Mouse (Mus musculus) neural tube, embryonic 12.5 days (tissue): ENCODE data around the gene Cfap100. TPM values are rescaled to one million over a fixed set of nuclear protein-coding genes. Genes with fewer than 3 reads are reported as not detected.

ENCODE experiments used
- ATAC-seq: fragments of 200-750 bp; cut with Nextera tagmentation; 2 replicates; pipeline ENCODE4 v1.8.0; 2017; ENCODE audit warnings: low read depth, mild to moderate bottlenecking, moderate TSS enrichment, moderate library complexity; ENCODE audit not compliant: low FRiP score
- H3K27ac ChIP-seq: fragments of 300-500 bp; sonication (generic); 2 replicates; pipeline ENCODE4 v1.5.1; 2016
- H3K27me3 ChIP-seq: fragments of 300-500 bp; sonication (generic); replicated peaks from 2 replicates; pipeline ENCODE4 v1.6.1; 2016; ENCODE audit warnings: mild to moderate bottlenecking
- H3K36me3 ChIP-seq: fragments of 300-500 bp; sonication (generic); 2 replicates; pipeline ENCODE4 v1.6.1; 2016; ENCODE audit warnings: mild to moderate bottlenecking
- H3K4me1 ChIP-seq: fragments of 300-500 bp; sonication (generic); 2 replicates; pipeline ENCODE4 v1.6.1; 2016
- H3K4me2 ChIP-seq: fragments of 300-500 bp; sonication (generic); replicated peaks from 2 replicates; pipeline ENCODE4 v1.6.1; 2016; ENCODE audit warnings: mild to moderate bottlenecking
- H3K4me3 ChIP-seq: fragments of 300-500 bp; sonication (generic); 2 replicates; pipeline ENCODE4 v1.5.1; 2016
- H3K9ac ChIP-seq: fragments of 300-500 bp; sonication (generic); 2 replicates; pipeline ENCODE4 v1.6.1; 2016; ENCODE audit warnings: mild to moderate bottlenecking
- H3K9me3 ChIP-seq: fragments of 300-500 bp; sonication (generic); 2 replicates; pipeline ENCODE4 v1.6.1; 2016; ENCODE audit warnings: mild to moderate bottlenecking
- WGBS: fragments of 180-500 bp; shearing (Covaris S2); methylation state at CpG from one replicate; pipeline ENCODE4 v1.1.7; 2016; 5-methylcytosine and 5-hydroxymethylcytosine counted together
- polyA plus RNA-seq: library from polyadenylated mRNA; unstranded; fragments of >200 nt; fragmentation: Nextera tagmentation; extraction: Ambion mirVana; gene quantifications from 2 replicates; pipeline ENCODE4 v1.2.1, GENCODE M21; 2016

Cfap100 gene
- polyA plus RNA-seq, 1 experiment from 2014 or later: 2.9 TPM

GRCm38 (mm10) chr6:90452603-90453002 is 24.0 kb upstream of the Cfap100 start:
- no peak overlapping the region for H3K4me3 ChIP-seq
- no peaks in the 10 kb centered on the region for H3K36me3 ChIP-seq
- no peak for ATAC-seq
- H3K4me1 ChIP-seq: no peaks in the 10 kb centered on the region
- no peak overlapping the region for H3K4me2 ChIP-seq
- no peaks in the 10 kb centered on the region for H3K9me3 ChIP-seq
- no peaks in the 10 kb centered on the region for H3K27me3 ChIP-seq
- no peak overlapping the region for H3K27ac ChIP-seq
- H3K9ac ChIP-seq: no peak overlapping the region

- no peak overlapping the region for H3K9ac ChIP-seq
- H3K9me3 ChIP-seq: no peaks in the 10 kb centered on the region
- H3K4me2 ChIP-seq: no peak overlapping the region
- H3K27ac ChIP-seq: no peak overlapping the region
- H3K4me1 ChIP-seq: peaks cover 6% of the 10 kb centered on the region; the same call in 1 of the 2 replicates
- no peaks in the 10 kb centered on the region for H3K36me3 ChIP-seq
- WGBS: 89% methylated on average over 5 of the region's 5 CpGs
- ATAC-seq: no peak
- H3K27me3 ChIP-seq: no peaks in the 10 kb centered on the region
- H3K4me3 ChIP-seq: no peak overlapping the region
Observed at GRCm38 (mm10) chr6:90451512-90451911, 22.9 kb upstream of the Cfap100 start.

- no peak overlapping the region for H3K27ac ChIP-seq
- H3K4me2 ChIP-seq: no peak overlapping the region
- H3K9ac ChIP-seq: no peak overlapping the region
- no peak overlapping the region for H3K4me3 ChIP-seq
- H3K9me3 ChIP-seq: no peaks in the 10 kb centered on the region
- WGBS: 74% methylated on average over 5 of the region's 5 CpGs
- H3K27me3 ChIP-seq: no peaks in the 10 kb centered on the region
- no peaks in the 10 kb centered on the region for H3K36me3 ChIP-seq
- H3K4me1 ChIP-seq: peaks cover 6% of the 10 kb centered on the region; the same call in 1 of the 2 replicates
- ATAC-seq: no peak
Observed at GRCm38 (mm10) chr6:90450697-90451096, 22.1 kb upstream of the Cfap100 start.

GRCm38 (mm10) chr6:90450179-90450578 is 21.6 kb upstream of the Cfap100 start:
- ATAC-seq: no peak
- Histone ChIP-seq H3K27ac (no peak overlapping the region), H3K4me3 (no peak overlapping the region), H3K36me3 (no peaks in the 10 kb centered on the region), H3K4me1 (peaks cover 6% of the 10 kb centered on the region; the same call in 1 of the 2 replicates), H3K9ac (no peak overlapping the region), H3K9me3 (no peaks in the 10 kb centered on the region), H3K4me2 (no peak overlapping the region), H3K27me3 (no peaks in the 10 kb centered on the region)
- 34% methylated on average over 7 of the region's 7 CpGs for WGBS

- Histone ChIP-seq H3K4me3 (no peak overlapping the region), H3K9me3 (no peaks in the 10 kb centered on the region), H3K27ac (no peak overlapping the region), H3K4me2 (no peak overlapping the region), H3K4me1 (peaks cover 6% of the 10 kb centered on the region; the same call in 1 of the 2 replicates), H3K9ac (no peak overlapping the region), H3K36me3 (no peaks in the 10 kb centered on the region), H3K27me3 (no peaks in the 10 kb centered on the region)
- WGBS: 43% methylated on average over 4 of the region's 4 CpGs
- peak; percentile 48; the same call in 1 of the 2 replicates for ATAC-seq
Observed at GRCm38 (mm10) chr6:90446883-90447282, 18.3 kb upstream of the Cfap100 start.

- Histone ChIP-seq H3K4me3 (no peak overlapping the region), H3K9me3 (0 out of 2 replicates have a peak, but pooled peaks cover 4% of the 10 kb centered on the region), H3K36me3 (no peaks in the 10 kb centered on the region), H3K9ac (no peak overlapping the region), H3K4me1 (no peaks in the 10 kb centered on the region), H3K27me3 (no peaks in the 10 kb centered on the region), H3K27ac (no peak overlapping the region), H3K4me2 (no peak overlapping the region)
- no peak for ATAC-seq
- 94% methylated on average over 3 of the region's 3 CpGs for WGBS
Observed at GRCm38 (mm10) chr6:90437041-90437440, 8.4 kb upstream of the Cfap100 start.

GRCm38 (mm10) chr6:90436192-90436907 is 7.8 kb upstream of the Cfap100 start:
- Histone ChIP-seq H3K9me3 (0 out of 2 replicates have a peak, but pooled peaks cover 4% of the 10 kb centered on the region), H3K27me3 (no peaks in the 10 kb centered on the region), H3K36me3 (no peaks in the 10 kb centered on the region), H3K4me3 (no peak overlapping the region), H3K4me2 (no peak overlapping the region), H3K27ac (no peak overlapping the region), H3K4me1 (no peaks in the 10 kb centered on the region), H3K9ac (no peak overlapping the region)
- 86% methylated on average over 10 of the region's 10 CpGs for WGBS
- ATAC-seq: no peak

GRCm38 (mm10) chr6:90435195-90435618 is 6.6 kb upstream of the Cfap100 start:
- 22% methylated on average over 11 of the region's 11 CpGs for WGBS
- H3K36me3 ChIP-seq: no peaks in the 10 kb centered on the region
- ATAC-seq: peak; percentile 76
- no peak overlapping the region for H3K4me3 ChIP-seq
- no peaks in the 10 kb centered on the region for H3K27me3 ChIP-seq
- no peak overlapping the region for H3K4me2 ChIP-seq
- H3K9ac ChIP-seq: no peak overlapping the region
- no peak overlapping the region for H3K27ac ChIP-seq
- H3K9me3 ChIP-seq: 0 out of 2 replicates have a peak, but pooled peaks cover 4% of the 10 kb centered on the region
- no peaks in the 10 kb centered on the region for H3K4me1 ChIP-seq

GRCm38 (mm10) chr6:90434687-90435086 is 6.1 kb upstream of the Cfap100 start:
- peak; percentile 71 for ATAC-seq
- Histone ChIP-seq H3K9me3 (0 out of 2 replicates have a peak, but pooled peaks cover 4% of the 10 kb centered on the region), H3K27ac (no peak overlapping the region), H3K4me3 (no peak overlapping the region), H3K27me3 (no peaks in the 10 kb centered on the region), H3K36me3 (no peaks in the 10 kb centered on the region), H3K4me2 (no peak overlapping the region), H3K9ac (no peak overlapping the region), H3K4me1 (no peaks in the 10 kb centered on the region)
- 75% methylated on average over 3 of the region's 3 CpGs for WGBS

GRCm38 (mm10) chr6:90431487-90431886 is 2.9 kb upstream of the Cfap100 start:
- Histone ChIP-seq H3K4me3 (no peak overlapping the region), H3K27me3 (peaks cover 13% of the 10 kb centered on the region; the same call in 1 of the 2 replicates), H3K27ac (no peak overlapping the region), H3K9ac (no peak overlapping the region), H3K9me3 (no peaks in the 10 kb centered on the region), H3K4me1 (peaks cover 9% of the 10 kb centered on the region; the same call in 1 of the 2 replicates), H3K4me2 (no peak overlapping the region), H3K36me3 (no peaks in the 10 kb centered on the region)
- ATAC-seq: no peak
- WGBS: 77% methylated on average over 2 of the region's 2 CpGs

GRCm38 (mm10) chr6:90429911-90430310 is 1.3 kb upstream of the Cfap100 start:
- no peak overlapping the region for H3K9ac ChIP-seq
- peaks cover 9% of the 10 kb centered on the region; the same call in 1 of the 2 replicates for H3K4me1 ChIP-seq
- H3K27ac ChIP-seq: no peak overlapping the region
- WGBS: 72% methylated on average over 14 of the region's 14 CpGs
- no peaks in the 10 kb centered on the region for H3K9me3 ChIP-seq
- ATAC-seq: no peak
- H3K36me3 ChIP-seq: no peaks in the 10 kb centered on the region
- no peak overlapping the region for H3K4me3 ChIP-seq
- no peak overlapping the region for H3K4me2 ChIP-seq
- H3K27me3 ChIP-seq: peaks cover 13% of the 10 kb centered on the region; the same call in 1 of the 2 replicates

- no peak for ATAC-seq
- Histone ChIP-seq H3K4me1 (peaks cover 9% of the 10 kb centered on the region; the same call in 1 of the 2 replicates), H3K4me3 (no peak overlapping the region), H3K27ac (no peak overlapping the region), H3K4me2 (no peak overlapping the region), H3K36me3 (no peaks in the 10 kb centered on the region), H3K27me3 (peaks cover 13% of the 10 kb centered on the region; the same call in 1 of the 2 replicates), H3K9me3 (no peaks in the 10 kb centered on the region), H3K9ac (no peak overlapping the region)
- 93% methylated on average over 4 of the region's 4 CpGs for WGBS
Observed at GRCm38 (mm10) chr6:90426003-90426402, 2.6 kb downstream of the Cfap100 start.
